Mouse (Mus musculus): ENCODE measurements around the gene Pde10a.

DNA sequence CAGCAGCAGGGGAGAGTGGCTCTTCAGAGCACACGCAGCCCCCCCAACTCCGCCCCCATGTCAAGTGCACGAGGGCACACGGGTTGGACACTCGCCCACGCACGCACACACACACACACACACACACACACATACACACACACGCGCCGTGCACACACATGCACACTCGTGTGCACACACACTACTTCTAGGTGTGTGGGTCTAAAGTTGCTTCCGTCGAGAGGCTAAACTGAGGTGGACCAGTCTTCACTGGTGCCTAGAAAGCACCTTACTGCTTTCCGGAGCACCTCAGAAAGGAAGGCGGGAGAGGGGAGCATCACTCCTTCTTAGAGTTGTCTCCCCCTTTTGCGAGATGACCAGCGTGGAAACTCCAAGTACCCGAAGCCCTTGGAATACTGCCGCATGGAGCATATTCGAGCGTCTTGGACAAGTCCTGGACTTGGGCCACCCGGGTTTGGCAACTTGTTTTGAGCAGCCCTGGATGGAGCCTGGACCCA is at the start of gene Pde10a:
- TF ChIP-seq CTCF (conservative IDR thresholded peaks at IDR 0.05; ENCODE audit: insufficient read depth, insufficient read length, low read depth, low read length) (no peak), POLR2A (IDR thresholded peaks at IDR 0.05; ENCODE audit: low read depth, low read length) (no peak)
